Mouse (Mus musculus): ENCODE data around the gene Foxf2. TPM values are rescaled to one million over a fixed set of nuclear protein-coding genes. Genes with fewer than 3 reads are reported as not detected.

The Foxf2 gene
- polyA plus RNA-seq, 1 experiment from 2014 or later = 11.8 TPM

- no peaks in the 10 kb centered on the region for H3K9me3 ChIP-seq
- peak; percentile 27 for DNase-seq (ENCODE audit: low spot score)
- H3K27me3 ChIP-seq (ENCODE audit: insufficient read depth, poor library complexity, severe bottlenecking) = peaks cover 100% of the 10 kb centered on the region
- H3K36me3 ChIP-seq = no peaks in the 10 kb centered on the region
- peaks cover 36% of the 10 kb centered on the region for H3K4me1 ChIP-seq (replicated peaks)
- H3K4me3 ChIP-seq = no peak overlapping the region; the same call in 1 of the 2 replicates
- H3K27ac ChIP-seq = no peak overlapping the region
- 2% methylated on average over 18 of the region's 18 CpGs for WGBS
Observed at GRCm38 (mm10) chr13:31618919-31619655, 6.5 kb upstream of the Foxf2 start.

- WGBS = under 1% methylated on average over 33 of the region's 33 CpGs
- Histone ChIP-seq H3K27ac (no peak overlapping the region), H3K27me3 (ENCODE audit: insufficient read depth, poor library complexity, severe bottlenecking) (peaks cover 100% of the 10 kb centered on the region), H3K9me3 (no peaks in the 10 kb centered on the region), H3K4me1 (replicated peaks) (peaks cover 41% of the 10 kb centered on the region), H3K36me3 (no peaks in the 10 kb centered on the region), H3K4me3 (peak overlapping the region; percentile 36; the same call in 1 of the 2 replicates)
- peak; percentile 38 for DNase-seq (ENCODE audit: low spot score)
Observed at GRCm38 (mm10) chr13:31619826-31620498, 5.7 kb upstream of the Foxf2 start.

DNA sequence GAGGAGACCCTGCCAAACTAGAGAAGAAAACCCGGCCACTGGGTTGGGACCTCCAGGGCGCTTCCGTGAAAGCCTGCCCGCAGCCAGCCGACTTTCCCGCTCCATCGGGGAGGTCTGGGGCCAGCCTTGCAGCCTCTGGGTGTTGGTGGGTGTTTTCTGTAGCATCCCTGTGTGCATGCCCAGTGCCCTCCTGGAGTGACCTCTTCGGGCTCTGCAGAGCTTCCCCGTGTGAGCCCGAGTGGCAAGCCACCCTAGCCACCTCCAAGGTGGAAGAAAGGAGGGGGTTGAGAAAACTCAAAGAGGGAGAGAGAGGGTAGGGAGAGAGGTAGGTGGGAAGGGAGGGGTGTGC, 5.1 kb upstream of the Foxf2 start:
- Histone ChIP-seq H3K27me3 (ENCODE audit: insufficient read depth, poor library complexity, severe bottlenecking) (peaks cover 100% of the 10 kb centered on the region), H3K27ac (no peak overlapping the region), H3K36me3 (no peaks in the 10 kb centered on the region), H3K4me3 (peak overlapping the region; percentile 36; the same call in 1 of the 2 replicates), H3K4me1 (replicated peaks) (peaks cover 44% of the 10 kb centered on the region), H3K9me3 (no peaks in the 10 kb centered on the region)
- WGBS = 0% methylated on average over 10 of the region's 10 CpGs
- DNase-seq (ENCODE audit: low spot score) = no peak

- no peaks in the 10 kb centered on the region for H3K9me3 ChIP-seq
- DNase-seq (ENCODE audit: low spot score) = peak; percentile 26
- no peaks in the 10 kb centered on the region for H3K36me3 ChIP-seq
- 2% methylated on average over 4 of the region's 4 CpGs for WGBS
- H3K4me1 ChIP-seq (replicated peaks) = peaks cover 48% of the 10 kb centered on the region
- peaks cover 100% of the 10 kb centered on the region for H3K27me3 ChIP-seq (ENCODE audit: insufficient read depth, poor library complexity, severe bottlenecking)
- no peak overlapping the region for H3K27ac ChIP-seq
- no peak overlapping the region for H3K4me3 ChIP-seq
Observed at GRCm38 (mm10) chr13:31620937-31621336, 4.7 kb upstream of the Foxf2 start.

- Histone ChIP-seq H3K4me3 (no peak overlapping the region), H3K27me3 (ENCODE audit: insufficient read depth, poor library complexity, severe bottlenecking) (peaks cover 100% of the 10 kb centered on the region), H3K4me1 (replicated peaks) (peaks cover 56% of the 10 kb centered on the region), H3K9me3 (no peaks in the 10 kb centered on the region), H3K27ac (no peak overlapping the region), H3K36me3 (no peaks in the 10 kb centered on the region)
- DNase-seq (ENCODE audit: low spot score) = no peak
- WGBS = 4% methylated on average over 9 of the region's 9 CpGs
Observed at GRCm38 (mm10) chr13:31621741-31622140, 3.9 kb upstream of the Foxf2 start.

DNA sequence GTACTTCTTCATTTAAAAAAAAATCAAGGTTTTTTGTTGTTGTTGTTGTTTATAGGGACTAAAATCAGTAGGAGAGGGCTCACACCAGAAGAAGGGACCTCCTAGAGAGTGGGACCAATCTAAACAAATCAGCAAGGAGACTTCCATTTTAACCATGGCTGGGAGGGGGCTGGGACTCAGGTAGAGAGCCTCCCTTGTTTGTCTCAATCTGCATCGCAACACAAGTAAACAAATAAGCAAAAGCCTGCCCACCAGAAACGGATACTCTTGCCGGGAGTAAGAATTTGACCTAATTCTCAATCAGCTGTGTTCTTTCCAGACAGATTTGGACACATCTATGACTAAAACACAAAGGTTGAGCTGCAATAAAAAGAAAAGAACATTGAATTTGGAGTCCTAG, 3.2 kb upstream of the Foxf2 start:
- H3K4me1 ChIP-seq (replicated peaks) = peaks cover 60% of the 10 kb centered on the region

DNA sequence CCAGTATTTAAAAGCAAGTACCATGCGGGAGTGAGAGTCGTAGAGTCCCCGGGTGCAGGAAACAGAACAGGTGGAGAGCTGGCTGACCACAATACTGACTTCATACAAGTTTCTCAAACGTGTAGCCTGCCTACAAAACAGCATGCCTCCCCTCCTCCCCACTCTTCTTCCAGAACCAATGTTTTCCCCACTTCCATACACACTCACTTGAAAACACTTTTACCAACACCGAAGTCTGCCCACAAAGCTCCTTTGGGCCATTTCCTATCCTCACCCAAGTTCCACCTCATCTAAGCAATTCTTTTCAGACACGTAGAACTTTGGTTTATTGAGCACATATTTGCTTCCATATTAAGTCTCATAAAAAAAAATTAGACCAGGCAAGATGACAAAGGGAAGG, 2.3 kb upstream of the Foxf2 start:
- 3% methylated on average over 6 of the region's 6 CpGs for WGBS

More for the DNA sequence above, 3.2 kb upstream of the Foxf2 start:
- peaks cover 100% of the 10 kb centered on the region for H3K27me3 ChIP-seq (ENCODE audit: insufficient read depth, poor library complexity, severe bottlenecking)
- H3K9me3 ChIP-seq = no peaks in the 10 kb centered on the region
- WGBS = 1% methylated on average over 3 of the region's 3 CpGs
- H3K27ac ChIP-seq = no peak overlapping the region
- no peak overlapping the region for H3K4me3 ChIP-seq
- no peaks in the 10 kb centered on the region for H3K36me3 ChIP-seq
- DNase-seq (ENCODE audit: low spot score) = no peak

DNA sequence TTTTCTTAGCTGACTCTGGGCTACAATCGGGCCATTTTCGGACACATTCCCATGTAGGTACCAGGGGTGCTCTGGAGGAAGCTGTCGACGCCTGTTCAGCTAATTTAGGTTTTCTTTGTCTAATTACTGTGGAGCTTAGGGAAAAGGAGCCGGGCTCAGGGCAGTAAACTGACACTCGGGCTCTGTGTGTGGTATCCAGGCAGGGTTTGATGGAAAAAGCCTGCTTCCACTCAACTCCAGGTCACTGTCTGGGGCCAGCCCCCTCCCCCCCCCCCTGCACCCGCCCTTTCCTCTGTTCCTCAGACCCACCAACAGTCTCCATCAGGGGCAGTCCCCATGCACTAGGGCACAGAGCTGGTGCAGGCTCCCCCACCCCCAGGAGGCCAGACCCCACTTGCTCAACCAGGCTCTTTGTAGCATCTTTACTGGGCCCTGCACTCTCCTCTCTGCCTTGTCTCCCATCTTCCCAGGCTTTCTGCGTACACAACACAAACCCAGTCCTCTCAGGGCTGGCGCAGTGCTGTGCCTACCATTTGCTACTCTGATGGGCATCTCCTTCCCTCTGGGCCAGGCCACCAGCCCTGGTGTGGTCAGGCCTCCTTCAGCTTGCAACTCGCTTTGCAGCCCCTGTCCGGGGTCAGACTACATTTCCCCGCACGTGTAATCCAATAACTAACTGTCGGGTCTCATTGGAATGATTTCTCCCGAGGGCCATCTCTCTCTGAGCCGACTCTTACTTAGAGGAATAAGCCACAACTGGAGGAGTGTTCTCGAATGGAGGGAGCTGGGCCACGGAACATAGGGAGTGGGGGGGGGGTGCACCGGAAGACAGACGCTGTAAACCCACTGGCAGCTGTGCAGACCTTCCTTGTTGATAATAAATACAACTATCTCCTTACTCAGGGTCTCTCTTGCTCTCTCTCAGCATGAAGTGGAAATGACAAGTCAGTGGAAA, 1.4 kb upstream of the Foxf2 start:
- peak overlapping the region; percentile 59 for H3K4me3 ChIP-seq
- H3K36me3 ChIP-seq = no peaks in the 10 kb centered on the region
- H3K9me3 ChIP-seq = no peaks in the 10 kb centered on the region
- peaks cover 100% of the 10 kb centered on the region for H3K27me3 ChIP-seq (ENCODE audit: insufficient read depth, poor library complexity, severe bottlenecking)
- DNase-seq (ENCODE audit: low spot score) = peak; percentile 57
- H3K4me1 ChIP-seq (replicated peaks) = peaks cover 53% of the 10 kb centered on the region
- under 1% methylated on average over 20 of the region's 20 CpGs for WGBS
- no peak overlapping the region; the same call in 1 of the 2 replicates for H3K27ac ChIP-seq

More for the DNA sequence above, 2.3 kb upstream of the Foxf2 start:
- Histone ChIP-seq H3K4me3 (no peak overlapping the region), H3K36me3 (no peaks in the 10 kb centered on the region), H3K9me3 (no peaks in the 10 kb centered on the region), H3K4me1 (replicated peaks) (peaks cover 55% of the 10 kb centered on the region), H3K27me3 (ENCODE audit: insufficient read depth, poor library complexity, severe bottlenecking) (peaks cover 100% of the 10 kb centered on the region), H3K27ac (no peak overlapping the region)
- DNase-seq (ENCODE audit: low spot score) = no peak

- Histone ChIP-seq H3K4me1 (replicated peaks) (peaks cover 56% of the 10 kb centered on the region), H3K9me3 (no peaks in the 10 kb centered on the region), H3K4me3 (peak overlapping the region; percentile 59), H3K36me3 (no peaks in the 10 kb centered on the region), H3K27ac (peak overlapping the region; percentile 69; the same call in 1 of the 2 replicates), H3K27me3 (ENCODE audit: insufficient read depth, poor library complexity, severe bottlenecking) (peaks cover 100% of the 10 kb centered on the region)
- under 1% methylated on average over 13 of the region's 13 CpGs for WGBS
- peak; percentile 38 for DNase-seq (ENCODE audit: low spot score)
Observed at GRCm38 (mm10) chr13:31624966-31625332, 667 bp upstream of the Foxf2 start.

GRCm38 (mm10) chr13:31626183-31626801, 676 bp downstream of the Foxf2 start:
- WGBS = under 1% methylated on average over 60 of the region's 60 CpGs
- Histone ChIP-seq H3K27me3 (ENCODE audit: insufficient read depth, poor library complexity, severe bottlenecking) (peaks cover 100% of the 10 kb centered on the region), H3K36me3 (no peaks in the 10 kb centered on the region), H3K4me1 (replicated peaks) (peaks cover 48% of the 10 kb centered on the region), H3K27ac (peak overlapping the region; percentile 78), H3K4me3 (peak overlapping the region; percentile 59), H3K9me3 (no peaks in the 10 kb centered on the region)
- peak; percentile 66 for DNase-seq (ENCODE audit: low spot score)

- peak; percentile 53 for DNase-seq (ENCODE audit: low spot score)
- H3K27ac ChIP-seq = peak overlapping the region; percentile 78
Observed at GRCm38 (mm10) chr13:31626991-31627625, 1.5 kb downstream of the Foxf2 start.

More at GRCm38 (mm10) chr13:31626991-31627625, 1.5 kb downstream of the Foxf2 start:
- Histone ChIP-seq H3K27me3 (ENCODE audit: insufficient read depth, poor library complexity, severe bottlenecking) (peaks cover 100% of the 10 kb centered on the region), H3K36me3 (no peaks in the 10 kb centered on the region), H3K4me1 (replicated peaks) (peaks cover 48% of the 10 kb centered on the region), H3K9me3 (no peaks in the 10 kb centered on the region), H3K4me3 (peak overlapping the region; percentile 59)
- WGBS = under 1% methylated on average over 24 of the region's 24 CpGs

Measured in hindbrain, embryonic 10.5 days (tissue).